Mouse (Mus musculus): ENCODE results near the gene Frmpd2. TPM values are rescaled to one million over a fixed set of nuclear protein-coding genes. Genes with fewer than 3 reads are reported as not detected.

Frmpd2 gene
- polyA plus RNA-seq, 1 experiment from 2014 or later: not detected

- 80% methylated on average over 5 of the region's 5 CpGs for WGBS
- no peak for ATAC-seq (ENCODE audit: low FRiP score, low TSS enrichment)
- H3K36me3 ChIP-seq (ENCODE audit: control insufficient read depth, insufficient read depth, low read length): no peaks in the 10 kb centered on the region
Measured at GRCm38 (mm10) chr14:33497418-33497817, 25.9 kb downstream of the Frmpd2 start.

GRCm38 (mm10) chr14:33498849-33499248 lies 27.4 kb downstream of the Frmpd2 start:
- no peak overlapping the region for H3K4me2 ChIP-seq (replicated peaks; ENCODE audit: low read depth, low read length)
- H3K9me3 ChIP-seq (ENCODE audit: control insufficient read depth, low read length): no peaks in the 10 kb centered on the region
- H3K27ac ChIP-seq (ENCODE audit: low read depth, low read length): no peak overlapping the region
- ATAC-seq (ENCODE audit: low FRiP score, low TSS enrichment): 0 out of 2 replicates have a peak, but pooled peaks have one; percentile 28
- H3K36me3 ChIP-seq (ENCODE audit: control insufficient read depth, insufficient read depth, low read length): no peaks in the 10 kb centered on the region
- 58% methylated on average over 3 of the region's 3 CpGs for WGBS
- no peaks in the 10 kb centered on the region for H3K4me1 ChIP-seq (ENCODE audit: control insufficient read depth, insufficient read depth, low read length)
- H3K4me3 ChIP-seq (ENCODE audit: low read length): no peak overlapping the region
- H3K9ac ChIP-seq (ENCODE audit: low read depth, low read length): no peak overlapping the region
- H3K27me3 ChIP-seq (ENCODE audit: control insufficient read depth, insufficient read depth, low read length): no peaks in the 10 kb centered on the region

More at GRCm38 (mm10) chr14:33497418-33497817, 25.9 kb downstream of the Frmpd2 start:
- Histone ChIP-seq H3K27me3 (ENCODE audit: control insufficient read depth, insufficient read depth, low read length) (no peaks in the 10 kb centered on the region), H3K9me3 (ENCODE audit: control insufficient read depth, low read length) (no peaks in the 10 kb centered on the region), H3K4me1 (ENCODE audit: control insufficient read depth, insufficient read depth, low read length) (no peaks in the 10 kb centered on the region), H3K27ac (ENCODE audit: low read depth, low read length) (no peak overlapping the region), H3K9ac (ENCODE audit: low read depth, low read length) (no peak overlapping the region), H3K4me2 (replicated peaks; ENCODE audit: low read depth, low read length) (no peak overlapping the region), H3K4me3 (ENCODE audit: low read length) (no peak overlapping the region)

DNA sequence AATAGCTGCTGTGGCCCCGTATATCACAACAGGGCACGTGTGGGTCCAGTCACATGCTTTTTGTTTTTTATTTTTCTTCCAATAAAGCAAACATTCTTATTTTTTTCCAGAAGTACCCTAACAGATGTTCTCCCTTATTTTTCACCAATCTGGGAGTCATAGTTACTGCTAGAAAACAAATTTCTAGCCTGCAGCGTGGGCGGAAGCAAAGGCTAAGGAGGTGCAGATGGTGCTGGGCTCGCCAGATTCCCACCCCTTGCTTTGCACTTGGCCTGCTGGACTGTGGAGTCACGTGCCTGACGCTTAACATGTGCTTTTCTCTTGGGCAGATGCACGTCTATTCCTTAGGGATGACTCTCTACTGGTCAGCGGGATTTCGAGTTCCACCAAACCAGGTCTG lies 29.1 kb downstream of the Frmpd2 start:
- WGBS: 71% methylated on average over 10 of the region's 10 CpGs
- H3K9me3 ChIP-seq (ENCODE audit: control insufficient read depth, low read length): no peaks in the 10 kb centered on the region
- no peak for ATAC-seq (ENCODE audit: low FRiP score, low TSS enrichment)
- no peak overlapping the region for H3K9ac ChIP-seq (ENCODE audit: low read depth, low read length)
- H3K4me2 ChIP-seq (replicated peaks; ENCODE audit: low read depth, low read length): no peak overlapping the region
- H3K27me3 ChIP-seq (ENCODE audit: control insufficient read depth, insufficient read depth, low read length): no peaks in the 10 kb centered on the region
- H3K4me3 ChIP-seq (ENCODE audit: low read length): no peak overlapping the region
- no peak overlapping the region for H3K27ac ChIP-seq (ENCODE audit: low read depth, low read length)
- no peaks in the 10 kb centered on the region for H3K4me1 ChIP-seq (ENCODE audit: control insufficient read depth, insufficient read depth, low read length)
- H3K36me3 ChIP-seq (ENCODE audit: control insufficient read depth, insufficient read depth, low read length): no peaks in the 10 kb centered on the region

DNA sequence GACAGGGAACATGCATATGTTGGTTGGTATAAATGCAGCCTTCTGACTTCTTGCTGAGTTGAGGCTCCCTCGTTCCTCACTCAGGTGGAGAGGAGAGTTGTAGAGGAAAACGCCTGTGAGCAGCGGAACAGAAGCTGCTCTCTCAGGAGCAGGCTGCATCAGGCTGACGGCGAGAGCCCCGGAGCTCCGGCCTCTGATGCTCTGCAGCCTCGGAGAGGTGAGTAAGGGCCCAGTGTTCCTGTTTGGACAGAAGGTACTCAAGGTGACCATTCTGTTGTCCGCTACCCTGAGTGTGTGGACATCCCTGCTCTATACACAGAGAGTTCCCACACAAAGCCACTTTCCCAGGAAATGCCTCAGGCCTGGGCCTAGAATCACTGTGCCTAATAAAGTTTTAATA lies 31.8 kb downstream of the Frmpd2 start:
- Histone ChIP-seq H3K27ac (ENCODE audit: low read depth, low read length) (no peak overlapping the region), H3K36me3 (ENCODE audit: control insufficient read depth, insufficient read depth, low read length) (no peaks in the 10 kb centered on the region), H3K4me2 (replicated peaks; ENCODE audit: low read depth, low read length) (no peak overlapping the region), H3K27me3 (ENCODE audit: control insufficient read depth, insufficient read depth, low read length) (no peaks in the 10 kb centered on the region), H3K4me1 (ENCODE audit: control insufficient read depth, insufficient read depth, low read length) (no peaks in the 10 kb centered on the region), H3K9me3 (ENCODE audit: control insufficient read depth, low read length) (no peaks in the 10 kb centered on the region), H3K9ac (ENCODE audit: low read depth, low read length) (no peak overlapping the region), H3K4me3 (ENCODE audit: low read length) (no peak overlapping the region)
- no peak for ATAC-seq (ENCODE audit: low FRiP score, low TSS enrichment)
- WGBS: 89% methylated on average over 9 of the region's 9 CpGs

DNA sequence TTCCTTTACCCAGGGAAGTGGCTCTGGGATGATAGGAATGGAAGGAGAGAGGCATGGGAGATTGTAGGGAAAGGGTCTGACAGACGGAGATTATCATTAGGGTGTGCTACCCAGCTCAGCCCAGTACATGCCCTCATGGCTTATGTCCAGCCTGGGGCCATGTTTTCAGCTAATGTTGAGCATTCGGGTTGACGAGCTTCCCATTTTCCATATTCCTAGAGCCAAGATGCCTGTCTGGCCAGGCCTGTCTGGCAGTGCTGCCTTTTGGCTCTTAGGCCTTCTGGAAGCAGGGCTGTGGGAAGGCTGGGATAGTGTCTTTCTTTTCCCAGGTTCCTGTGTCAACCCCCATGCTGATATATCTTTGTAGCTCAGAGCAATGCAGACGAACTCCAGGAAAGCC lies 35.2 kb downstream of the Frmpd2 start:
- Histone ChIP-seq H3K4me3 (ENCODE audit: low read length) (no peak overlapping the region), H3K9ac (ENCODE audit: low read depth, low read length) (no peak overlapping the region), H3K9me3 (ENCODE audit: control insufficient read depth, low read length) (no peaks in the 10 kb centered on the region), H3K27ac (ENCODE audit: low read depth, low read length) (no peak overlapping the region), H3K4me1 (ENCODE audit: control insufficient read depth, insufficient read depth, low read length) (no peaks in the 10 kb centered on the region), H3K27me3 (ENCODE audit: control insufficient read depth, insufficient read depth, low read length) (0 out of 2 replicates have a peak, but pooled peaks cover 3% of the 10 kb centered on the region), H3K36me3 (ENCODE audit: control insufficient read depth, insufficient read depth, low read length) (no peaks in the 10 kb centered on the region), H3K4me2 (replicated peaks; ENCODE audit: low read depth, low read length) (no peak overlapping the region)
- ATAC-seq (ENCODE audit: low FRiP score, low TSS enrichment): no peak
- 63% methylated on average over 4 of the region's 4 CpGs for WGBS

- Histone ChIP-seq H3K4me2 (replicated peaks; ENCODE audit: low read depth, low read length) (no peak overlapping the region), H3K27ac (ENCODE audit: low read depth, low read length) (no peak overlapping the region), H3K9me3 (ENCODE audit: control insufficient read depth, low read length) (no peaks in the 10 kb centered on the region), H3K9ac (ENCODE audit: low read depth, low read length) (no peak overlapping the region), H3K4me1 (ENCODE audit: control insufficient read depth, insufficient read depth, low read length) (no peaks in the 10 kb centered on the region), H3K4me3 (ENCODE audit: low read length) (no peak overlapping the region), H3K36me3 (ENCODE audit: control insufficient read depth, insufficient read depth, low read length) (no peaks in the 10 kb centered on the region), H3K27me3 (ENCODE audit: control insufficient read depth, insufficient read depth, low read length) (0 out of 2 replicates have a peak, but pooled peaks cover 3% of the 10 kb centered on the region)
- ATAC-seq (ENCODE audit: low FRiP score, low TSS enrichment): no peak
- 91% methylated on average over 1 of the region's 1 CpGs for WGBS
Measured at GRCm38 (mm10) chr14:33508660-33509059, 37.2 kb downstream of the Frmpd2 start.

- 59% methylated on average over 5 of the region's 5 CpGs for WGBS
- no peak overlapping the region for H3K27ac ChIP-seq (ENCODE audit: low read depth, low read length)
- H3K9me3 ChIP-seq (ENCODE audit: control insufficient read depth, low read length): no peaks in the 10 kb centered on the region
- no peaks in the 10 kb centered on the region for H3K4me1 ChIP-seq (ENCODE audit: control insufficient read depth, insufficient read depth, low read length)
- H3K4me2 ChIP-seq (replicated peaks; ENCODE audit: low read depth, low read length): no peak overlapping the region
- H3K36me3 ChIP-seq (ENCODE audit: control insufficient read depth, insufficient read depth, low read length): no peaks in the 10 kb centered on the region
- 0 out of 2 replicates have a peak, but pooled peaks cover 3% of the 10 kb centered on the region for H3K27me3 ChIP-seq (ENCODE audit: control insufficient read depth, insufficient read depth, low read length)
- H3K4me3 ChIP-seq (ENCODE audit: low read length): no peak overlapping the region
- no peak overlapping the region for H3K9ac ChIP-seq (ENCODE audit: low read depth, low read length)
- ATAC-seq (ENCODE audit: low FRiP score, low TSS enrichment): no peak
Measured at GRCm38 (mm10) chr14:33513877-33514276, 42.4 kb downstream of the Frmpd2 start.

GRCm38 (mm10) chr14:33514756-33515285 lies 43.3 kb downstream of the Frmpd2 start:
- Histone ChIP-seq H3K4me2 (replicated peaks; ENCODE audit: low read depth, low read length) (no peak overlapping the region), H3K27ac (ENCODE audit: low read depth, low read length) (no peak overlapping the region), H3K4me1 (ENCODE audit: control insufficient read depth, insufficient read depth, low read length) (no peaks in the 10 kb centered on the region), H3K9me3 (ENCODE audit: control insufficient read depth, low read length) (no peaks in the 10 kb centered on the region), H3K9ac (ENCODE audit: low read depth, low read length) (no peak overlapping the region), H3K27me3 (ENCODE audit: control insufficient read depth, insufficient read depth, low read length) (0 out of 2 replicates have a peak, but pooled peaks cover 3% of the 10 kb centered on the region), H3K4me3 (ENCODE audit: low read length) (no peak overlapping the region), H3K36me3 (ENCODE audit: control insufficient read depth, insufficient read depth, low read length) (no peaks in the 10 kb centered on the region)
- no peak for ATAC-seq (ENCODE audit: low FRiP score, low TSS enrichment)
- 76% methylated on average over 6 of the region's 6 CpGs for WGBS

DNA sequence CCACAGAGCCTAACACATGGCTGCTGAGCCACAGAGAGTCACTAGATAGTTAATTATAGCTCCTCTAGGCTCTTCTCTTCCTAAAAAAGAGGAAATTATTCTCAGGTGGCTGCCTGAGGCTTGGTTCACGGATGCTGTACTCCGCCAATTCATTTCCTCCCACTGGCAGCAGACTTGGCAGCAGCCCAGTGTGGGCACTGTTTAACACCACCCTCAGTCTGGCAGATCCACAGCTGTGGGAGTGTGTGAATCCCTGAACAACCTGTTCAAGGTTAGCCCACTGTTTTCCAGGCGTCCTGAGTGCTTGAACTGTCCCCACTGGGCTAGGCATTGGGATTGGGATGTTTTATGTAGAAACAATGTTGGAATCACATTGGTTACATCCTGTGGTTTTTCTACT lies 50.0 kb downstream of the Frmpd2 start:
- no peak overlapping the region for H3K9ac ChIP-seq (ENCODE audit: low read depth, low read length)
- no peaks in the 10 kb centered on the region for H3K9me3 ChIP-seq (ENCODE audit: control insufficient read depth, low read length)
- H3K27ac ChIP-seq (ENCODE audit: low read depth, low read length): no peak overlapping the region
- ATAC-seq (ENCODE audit: low FRiP score, low TSS enrichment): no peak
- H3K4me3 ChIP-seq (ENCODE audit: low read length): no peak overlapping the region
- H3K27me3 ChIP-seq (ENCODE audit: control insufficient read depth, insufficient read depth, low read length): no peaks in the 10 kb centered on the region
- no peaks in the 10 kb centered on the region for H3K4me1 ChIP-seq (ENCODE audit: control insufficient read depth, insufficient read depth, low read length)
- 58% methylated on average over 3 of the region's 3 CpGs for WGBS
- no peak overlapping the region for H3K4me2 ChIP-seq (replicated peaks; ENCODE audit: low read depth, low read length)
- no peaks in the 10 kb centered on the region for H3K36me3 ChIP-seq (ENCODE audit: control insufficient read depth, insufficient read depth, low read length)

All from kidney, embryonic 14.5 days (tissue).